Comparison of ENCODE assay signal across 8 mouse cellular contexts in the genomic region with DNA sequence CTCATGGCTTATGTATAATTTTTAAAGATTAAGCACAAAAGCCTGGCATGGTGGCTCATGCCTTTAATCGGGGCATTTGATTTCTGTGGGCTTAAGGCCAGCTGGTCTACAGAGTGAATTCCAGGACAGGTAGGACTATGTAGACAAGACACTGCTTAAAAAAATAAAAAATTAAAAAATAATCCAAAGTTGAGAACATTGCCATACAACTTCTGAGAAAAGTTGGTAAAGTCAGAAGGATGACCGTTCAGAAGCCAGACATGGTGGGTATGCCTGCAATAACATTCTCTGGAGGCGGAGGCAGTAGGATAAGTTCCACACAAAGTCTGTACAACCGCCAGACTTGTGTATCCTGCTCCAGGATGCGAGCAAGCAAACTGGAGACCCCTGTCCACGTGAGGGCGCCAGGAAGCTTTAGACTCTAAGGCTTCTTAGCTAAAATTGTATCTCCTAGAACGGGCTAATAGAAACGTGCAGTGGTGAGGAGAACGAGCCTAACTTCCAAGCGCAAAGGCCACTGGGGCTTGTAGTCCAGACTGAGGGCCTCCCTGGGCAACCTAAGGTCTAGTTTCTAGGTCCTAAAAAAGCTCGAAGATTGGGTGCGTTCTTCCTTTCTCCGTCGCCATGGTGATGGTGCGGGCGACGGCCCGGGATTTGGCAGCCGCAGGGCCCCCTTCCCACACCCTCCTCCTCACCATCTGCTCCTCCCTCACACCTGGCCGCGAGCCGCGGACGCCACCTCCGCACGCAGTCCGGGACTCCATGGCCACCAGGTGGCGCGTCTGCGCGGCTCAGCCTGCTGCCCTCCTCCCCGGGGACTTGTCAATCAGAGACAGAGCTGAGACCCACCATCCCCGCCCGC. TPM values are rescaled to one million over a fixed set of nuclear protein-coding genes. Genes with fewer than 3 reads are reported as not detected.
DNase-seq lines count a peak whose midpoint lies in the region; ATAC-seq and TF ChIP-seq lines count a peak whose summit lies in the region.

No protein-coding gene starts in this region.

- no peaks in the 10 kb centered on the region for H3K9me3 ChIP-seq in ES-Bruce4 (replicated peaks; ENCODE audit: control insufficient read depth, insufficient read depth, low read length, poor library complexity, severe bottlenecking)
- no peaks in the 10 kb centered on the region for H3K9me3 ChIP-seq in forebrain, embryonic 12.5 days
- H3K9me3 ChIP-seq in heart, postnatal 0 days (replicated peaks; ENCODE audit: control insufficient read depth, low read length), result no peaks in the 10 kb centered on the region
- no peaks in the 10 kb centered on the region for H3K9me3 ChIP-seq in liver, embryonic 14.5 days (ENCODE audit: control insufficient read depth, low read length)
- no peaks in the 10 kb centered on the region for H3K9me3 ChIP-seq in neural tube, embryonic 12.5 days
- H3K9me3 ChIP-seq in stomach, postnatal 0 days (ENCODE audit: control insufficient read depth, low read length), result no peaks in the 10 kb centered on the region

- no peak overlapping the region for H3K9ac ChIP-seq in ES-Bruce4 (ENCODE audit: low read depth, poor library complexity, severe bottlenecking)
- H3K9ac ChIP-seq in forebrain, embryonic 12.5 days, result peak overlapping the region; percentile 17; the same call in 1 of the 2 replicates
- no peak overlapping the region for H3K9ac ChIP-seq in heart, postnatal 0 days (replicated peaks; ENCODE audit: low read depth, low read length)
- no peak overlapping the region for H3K9ac ChIP-seq in liver, embryonic 14.5 days (replicated peaks)
- 0 out of 2 replicates have a peak overlapping the region, but pooled peaks have one; percentile 40 for H3K9ac ChIP-seq in neural tube, embryonic 12.5 days
- 0 out of 2 replicates have a peak overlapping the region, but pooled peaks have one; percentile 35 for H3K9ac ChIP-seq in stomach, postnatal 0 days (ENCODE audit: low read length)

- no peak for TF ChIP-seq POLR2A in ES-Bruce4 (IDR thresholded peaks at IDR 0.05; ENCODE audit: insufficient read depth, low read length)

- TF ChIP-seq EP300 in ES-Bruce4 (IDR thresholded peaks at IDR 0.05; ENCODE audit: insufficient read depth, low read depth, low read length), result no peak
- TF ChIP-seq EP300 in heart, postnatal 0 days (IDR thresholded peaks at IDR 0.05; ENCODE audit: low read depth), result no peak
- no peak for TF ChIP-seq EP300 in liver, embryonic 14.5 days (IDR thresholded peaks at IDR 0.05; ENCODE audit: low read depth)
- TF ChIP-seq EP300 in stomach, postnatal 0 days (optimal IDR thresholded peaks at IDR 0.05), result no peak

- peak; percentile 94 for TF ChIP-seq CTCF in ES-Bruce4 (IDR thresholded peaks at IDR 0.05; ENCODE audit: low read depth, low read length)
- peak; percentile 75 for TF ChIP-seq CTCF in heart, postnatal 0 days (IDR thresholded peaks at IDR 0.05; ENCODE audit: low read depth)
- TF ChIP-seq CTCF in liver, embryonic 14.5 days (IDR thresholded peaks at IDR 0.05; ENCODE audit: low read depth), result peak; percentile 93
- TF ChIP-seq CTCF in stomach, postnatal 0 days (IDR thresholded peaks at IDR 0.05; ENCODE audit: low read depth), result peak; percentile 85

- ATAC-seq in forebrain, embryonic 12.5 days (ENCODE audit: low FRiP score), result peak; percentile 85
- ATAC-seq in heart, postnatal 0 days (ENCODE audit: insufficient read depth, low read depth), result peak; percentile 83
- ATAC-seq in liver, embryonic 14.5 days (ENCODE audit: insufficient read depth), result peak; percentile 79
- ATAC-seq in neural tube, embryonic 12.5 days (ENCODE audit: low FRiP score, low read depth), result peak; percentile 80
- peak; percentile 74 for ATAC-seq in stomach, postnatal 0 days (ENCODE audit: low FRiP score, low TSS enrichment)

- 5% methylated on average over 35 of the region's 35 CpGs for WGBS in forebrain, embryonic 12.5 days
- 4% methylated on average over 33 of the region's 35 CpGs for WGBS in heart, postnatal 0 days
- 4% methylated on average over 35 of the region's 35 CpGs for WGBS in liver, embryonic 14.5 days (ENCODE audit: insufficient replicate concordance)
- WGBS in neural tube, embryonic 12.5 days, result 5% methylated on average over 35 of the region's 35 CpGs
- WGBS in stomach, postnatal 0 days, result 4% methylated on average over 35 of the region's 35 CpGs

- H3K36me3 ChIP-seq in ES-Bruce4 (ENCODE audit: control insufficient read depth, insufficient read depth, low read length, poor library complexity, severe bottlenecking), result no peaks in the 10 kb centered on the region
- peaks cover 31% of the 10 kb centered on the region for H3K36me3 ChIP-seq in forebrain, embryonic 12.5 days (replicated peaks)
- H3K36me3 ChIP-seq in heart, postnatal 0 days (replicated peaks; ENCODE audit: control insufficient read depth, insufficient read depth, low read length), result peaks cover 11% of the 10 kb centered on the region; the same call in 1 of the 2 replicates
- no peaks in the 10 kb centered on the region for H3K36me3 ChIP-seq in liver, embryonic 14.5 days (replicated peaks; ENCODE audit: control insufficient read depth, insufficient read depth, low read depth)
- H3K36me3 ChIP-seq in neural tube, embryonic 12.5 days, result peaks cover 35% of the 10 kb centered on the region
- peaks cover 2% of the 10 kb centered on the region; the same call in 1 of the 2 replicates for H3K36me3 ChIP-seq in stomach, postnatal 0 days (ENCODE audit: control insufficient read depth, insufficient read depth, low read length)

- no peaks in the 10 kb centered on the region for H3K4me1 ChIP-seq in ES-Bruce4 (ENCODE audit: control insufficient read depth, insufficient read depth, low read length)
- H3K4me1 ChIP-seq in forebrain, embryonic 12.5 days, result peaks cover 19% of the 10 kb centered on the region
- H3K4me1 ChIP-seq in heart, postnatal 0 days (ENCODE audit: control insufficient read depth, insufficient read depth), result 0 out of 2 replicates have a peak, but pooled peaks cover 6% of the 10 kb centered on the region
- H3K4me1 ChIP-seq in liver, embryonic 14.5 days (replicated peaks; ENCODE audit: control insufficient read depth in 2 of 2, insufficient read depth in 2 of 2, low read length in 1 of 2), result peaks cover 2 to 3% of the 10 kb centered on the region in 2 experiments; a peak in 1 of 4 replicates
- H3K4me1 ChIP-seq in neural tube, embryonic 12.5 days, result peaks cover 11% of the 10 kb centered on the region
- peaks cover 4% of the 10 kb centered on the region; the same call in 1 of the 2 replicates for H3K4me1 ChIP-seq in stomach, postnatal 0 days (replicated peaks; ENCODE audit: control insufficient read depth, insufficient read depth)

- no peak overlapping the region for H3K27ac ChIP-seq in ES-Bruce4 (ENCODE audit: insufficient read depth, low read length)
- H3K27ac ChIP-seq in forebrain, embryonic 12.5 days, result peak overlapping the region; percentile 32; the same call in 1 of the 2 replicates
- H3K27ac ChIP-seq in heart, postnatal 0 days (ENCODE audit: low read depth), result no peak overlapping the region
- H3K27ac ChIP-seq in liver, embryonic 14.5 days, result no peak overlapping the region
- no peak overlapping the region for H3K27ac ChIP-seq in neural tube, embryonic 12.5 days
- 0 out of 2 replicates have a peak overlapping the region, but pooled peaks have one; percentile 13 for H3K27ac ChIP-seq in stomach, postnatal 0 days (replicated peaks)

- H3K27me3 ChIP-seq in ES-Bruce4 (ENCODE audit: control insufficient read depth, insufficient read depth, low read length, poor library complexity, severe bottlenecking), result peaks cover 1% of the 10 kb centered on the region; the same call in 1 of the 2 replicates
- H3K27me3 ChIP-seq in forebrain, embryonic 12.5 days, result peaks cover 45% of the 10 kb centered on the region
- H3K27me3 ChIP-seq in heart, postnatal 0 days (ENCODE audit: control insufficient read depth, insufficient read depth, low read length), result peaks cover 43% of the 10 kb centered on the region
- H3K27me3 ChIP-seq in liver, embryonic 14.5 days (ENCODE audit: control insufficient read depth, insufficient read depth, low read length), result peaks cover 46% of the 10 kb centered on the region
- peaks cover 46% of the 10 kb centered on the region for H3K27me3 ChIP-seq in neural tube, embryonic 12.5 days (replicated peaks)
- H3K27me3 ChIP-seq in stomach, postnatal 0 days (ENCODE audit: control insufficient read depth, insufficient read depth, low read length), result peaks cover 10% of the 10 kb centered on the region; the same call in 1 of the 2 replicates

- peak overlapping the region; percentile 69 for H3K4me2 ChIP-seq in forebrain, embryonic 12.5 days
- peak overlapping the region; percentile 67 for H3K4me2 ChIP-seq in heart, postnatal 0 days (ENCODE audit: low read depth, low read length)
- peak overlapping the region; percentile 67 for H3K4me2 ChIP-seq in liver, embryonic 14.5 days (ENCODE audit: low read depth)
- H3K4me2 ChIP-seq in neural tube, embryonic 12.5 days (replicated peaks), result peak overlapping the region; percentile 63
- peak overlapping the region; percentile 63 for H3K4me2 ChIP-seq in stomach, postnatal 0 days (replicated peaks; ENCODE audit: low read depth)

- DNase-seq in c-Kit-positive CD71-positive TER-119-positive erythroid progenitor cells, embryonic 14.5 days (ENCODE audit: low spot score), result peak; percentile 67
- peak; percentile 83 for DNase-seq in heart, postnatal 0 days (ENCODE audit: low spot score)
- peak; percentile 90 to 95 for DNase-seq in kidney, postnatal 36 days
- peak in 2 of 3 experiments; percentile 52 to 59 for DNase-seq in liver, embryonic 14.5 days (ENCODE audit: low read depth in 3 of 3, low spot score in 3 of 3)
- peak; percentile 88 for DNase-seq in stomach, postnatal 0 days (ENCODE audit: low spot score)

- H3K4me3 ChIP-seq in ES-Bruce4 (ENCODE audit: low read depth, low read length), result peak overlapping the region; percentile 38
- H3K4me3 ChIP-seq in forebrain, embryonic 12.5 days (replicated peaks), result peak overlapping the region; percentile 35
- peak overlapping the region; percentile 41 for H3K4me3 ChIP-seq in heart, postnatal 0 days (ENCODE audit: low read depth, low read length)
- H3K4me3 ChIP-seq in liver, embryonic 14.5 days (ENCODE audit: insufficient read depth in 1 of 2, low read depth in 2 of 2, low read length in 2 of 2), result peak overlapping the region; percentile 39
- H3K4me3 ChIP-seq in neural tube, embryonic 12.5 days, result peak overlapping the region; percentile 25
- H3K4me3 ChIP-seq in stomach, postnatal 0 days (ENCODE audit: low read depth, low read length), result peak overlapping the region; percentile 35

RNA-seq across cellular contexts. Expression of gene Slc17a7, which starts 1.9 kb away (rescaled TPM):
- 0.94 and 1.6 TPM in 2 replicates for polyA plus RNA-seq in ES-Bruce4 (2011; ENCODE audit: insufficient read depth, insufficient read length, low read depth, missing spikeins)
- 6.3 and 7.9 TPM in 2 replicates for polyA plus RNA-seq in forebrain, embryonic 12.5 days (2016; fragmentation: Nextera tagmentation; extraction: Ambion mirVana)
- 7.5 and 12.7 TPM in 2 replicates for total RNA-seq in heart, postnatal 0 days (2014; rRNA removed; ENCODE audit: low replicate concordance)
- polyA plus RNA-seq in heart, postnatal 0 days (2015; fragmentation: Nextera tagmentation; extraction: Ambion mirVana), result 4.3 and 5.4 TPM in 2 replicates
- polyA plus RNA-seq in liver, embryonic 14.5 days (2012; rRNA removed), result 0.01 TPM in 2 replicates
- polyA plus RNA-seq in liver, embryonic 14.5 days (2014; fragmentation: Nextera tagmentation; extraction: Ambion mirVana), result not detected in 2 replicates
- polyA plus RNA-seq in neural tube, embryonic 12.5 days (2016; fragmentation: Nextera tagmentation; extraction: Ambion mirVana), result 2.0 and 2.6 TPM in 2 replicates
- 0.07 TPM in 1 of 2 replicates, not detected in the other for polyA plus RNA-seq in stomach, postnatal 0 days (2015; fragmentation: Nextera tagmentation; extraction: Ambion mirVana)

RNA-seq across cellular contexts. Expression of gene Aldh16a1, which starts 7.5 kb away (rescaled TPM):
- polyA plus RNA-seq in ES-Bruce4 (2011; ENCODE audit: insufficient read depth, insufficient read length, low read depth, missing spikeins), result 36.9 and 44.2 TPM in 2 replicates
- 41.9 and 42.9 TPM in 2 replicates for polyA plus RNA-seq in forebrain, embryonic 12.5 days (2016; fragmentation: Nextera tagmentation; extraction: Ambion mirVana)
- 29.2 and 40.1 TPM in 2 replicates for total RNA-seq in heart, postnatal 0 days (2014; rRNA removed; ENCODE audit: low replicate concordance)
- 18.2 and 22.8 TPM in 2 replicates for polyA plus RNA-seq in heart, postnatal 0 days (2015; fragmentation: Nextera tagmentation; extraction: Ambion mirVana)
- 17.9 and 19.8 TPM in 2 replicates for polyA plus RNA-seq in liver, embryonic 14.5 days (2012; rRNA removed)
- 20.9 and 23.1 TPM in 2 replicates for polyA plus RNA-seq in liver, embryonic 14.5 days (2014; fragmentation: Nextera tagmentation; extraction: Ambion mirVana)
- 37.8 and 42.4 TPM in 2 replicates for polyA plus RNA-seq in neural tube, embryonic 12.5 days (2016; fragmentation: Nextera tagmentation; extraction: Ambion mirVana)
- 24.6 and 25.6 TPM in 2 replicates for polyA plus RNA-seq in stomach, postnatal 0 days (2015; fragmentation: Nextera tagmentation; extraction: Ambion mirVana)

RNA-seq across cellular contexts. Expression of gene Pih1d1, which starts 7.7 kb away (rescaled TPM):
- polyA plus RNA-seq in ES-Bruce4 (2011; ENCODE audit: insufficient read depth, insufficient read length, low read depth, missing spikeins), result 38.5 and 43.6 TPM in 2 replicates
- 95.0 and 97.5 TPM in 2 replicates for polyA plus RNA-seq in forebrain, embryonic 12.5 days (2016; fragmentation: Nextera tagmentation; extraction: Ambion mirVana)
- total RNA-seq in heart, postnatal 0 days (2014; rRNA removed; ENCODE audit: low replicate concordance), result 142 and 152 TPM in 2 replicates
- 56.3 and 60.0 TPM in 2 replicates for polyA plus RNA-seq in heart, postnatal 0 days (2015; fragmentation: Nextera tagmentation; extraction: Ambion mirVana)
- polyA plus RNA-seq in liver, embryonic 14.5 days (2012; rRNA removed), result 38.3 and 43.3 TPM in 2 replicates
- polyA plus RNA-seq in liver, embryonic 14.5 days (2014; fragmentation: Nextera tagmentation; extraction: Ambion mirVana), result 44.3 and 45.8 TPM in 2 replicates
- 90.2 and 94.0 TPM in 2 replicates for polyA plus RNA-seq in neural tube, embryonic 12.5 days (2016; fragmentation: Nextera tagmentation; extraction: Ambion mirVana)
- 48.8 and 49.0 TPM in 2 replicates for polyA plus RNA-seq in stomach, postnatal 0 days (2015; fragmentation: Nextera tagmentation; extraction: Ambion mirVana)

RNA-seq across cellular contexts. Expression of gene Gfy, which starts 17.5 kb away (rescaled TPM):
- polyA plus RNA-seq in ES-Bruce4 (2011; ENCODE audit: insufficient read depth, insufficient read length, low read depth, missing spikeins), result 0.68 and 1.2 TPM in 2 replicates
- polyA plus RNA-seq in forebrain, embryonic 12.5 days (2016; fragmentation: Nextera tagmentation; extraction: Ambion mirVana), result 0.52 and 1.4 TPM in 2 replicates
- not detected in 2 replicates for total RNA-seq in heart, postnatal 0 days (2014; rRNA removed; ENCODE audit: low replicate concordance)
- not detected in 2 replicates for polyA plus RNA-seq in heart, postnatal 0 days (2015; fragmentation: Nextera tagmentation; extraction: Ambion mirVana)
- polyA plus RNA-seq in liver, embryonic 14.5 days (2012; rRNA removed), result 0.02 TPM in 1 of 2 replicates, not detected in the other
- not detected in 2 replicates for polyA plus RNA-seq in liver, embryonic 14.5 days (2014; fragmentation: Nextera tagmentation; extraction: Ambion mirVana)
- polyA plus RNA-seq in neural tube, embryonic 12.5 days (2016; fragmentation: Nextera tagmentation; extraction: Ambion mirVana), result not detected in 2 replicates
- polyA plus RNA-seq in stomach, postnatal 0 days (2015; fragmentation: Nextera tagmentation; extraction: Ambion mirVana), result not detected in 2 replicates

RNA-seq across cellular contexts. Expression of gene Pth2, which starts 19.0 kb away (rescaled TPM):
- polyA plus RNA-seq in ES-Bruce4 (2011; ENCODE audit: insufficient read depth, insufficient read length, low read depth, missing spikeins), result not detected in 2 replicates
- 0.45 and 1.5 TPM in 2 replicates for polyA plus RNA-seq in forebrain, embryonic 12.5 days (2016; fragmentation: Nextera tagmentation; extraction: Ambion mirVana)
- total RNA-seq in heart, postnatal 0 days (2014; rRNA removed; ENCODE audit: low replicate concordance), result not detected in 2 replicates
- polyA plus RNA-seq in heart, postnatal 0 days (2015; fragmentation: Nextera tagmentation; extraction: Ambion mirVana), result not detected in 2 replicates
- polyA plus RNA-seq in liver, embryonic 14.5 days (2012; rRNA removed), result not detected in 2 replicates
- polyA plus RNA-seq in liver, embryonic 14.5 days (2014; fragmentation: Nextera tagmentation; extraction: Ambion mirVana), result not detected in 2 replicates
- not detected in 2 replicates for polyA plus RNA-seq in neural tube, embryonic 12.5 days (2016; fragmentation: Nextera tagmentation; extraction: Ambion mirVana)
- polyA plus RNA-seq in stomach, postnatal 0 days (2015; fragmentation: Nextera tagmentation; extraction: Ambion mirVana), result not detected in 2 replicates

Comparison
In these comparisons a context has a peak if more than half of its experiments do, and no peak if none do; other contexts are left out.
1. H3K27ac ChIP-seq: peak in forebrain, embryonic 12.5 days (single experiment) and stomach, postnatal 0 days (single experiment); none in ES-Bruce4 (single experiment), heart, postnatal 0 days (single experiment), liver, embryonic 14.5 days (single experiment) and neural tube, embryonic 12.5 days (single experiment).
2. H3K9ac ChIP-seq: peak in forebrain, embryonic 12.5 days (single experiment), neural tube, embryonic 12.5 days (single experiment) and stomach, postnatal 0 days (single experiment); none in ES-Bruce4 (single experiment), heart, postnatal 0 days (single experiment) and liver, embryonic 14.5 days (single experiment).
3. Peak in every context shown above with its lines, with median percentiles within 50 percentile points of each other: H3K4me3 ChIP-seq, CTCF ChIP-seq, DNase-seq, ATAC-seq and H3K4me2 ChIP-seq.